23 mouse cellular contexts compared by ENCODE assay signal in the genomic region with DNA sequence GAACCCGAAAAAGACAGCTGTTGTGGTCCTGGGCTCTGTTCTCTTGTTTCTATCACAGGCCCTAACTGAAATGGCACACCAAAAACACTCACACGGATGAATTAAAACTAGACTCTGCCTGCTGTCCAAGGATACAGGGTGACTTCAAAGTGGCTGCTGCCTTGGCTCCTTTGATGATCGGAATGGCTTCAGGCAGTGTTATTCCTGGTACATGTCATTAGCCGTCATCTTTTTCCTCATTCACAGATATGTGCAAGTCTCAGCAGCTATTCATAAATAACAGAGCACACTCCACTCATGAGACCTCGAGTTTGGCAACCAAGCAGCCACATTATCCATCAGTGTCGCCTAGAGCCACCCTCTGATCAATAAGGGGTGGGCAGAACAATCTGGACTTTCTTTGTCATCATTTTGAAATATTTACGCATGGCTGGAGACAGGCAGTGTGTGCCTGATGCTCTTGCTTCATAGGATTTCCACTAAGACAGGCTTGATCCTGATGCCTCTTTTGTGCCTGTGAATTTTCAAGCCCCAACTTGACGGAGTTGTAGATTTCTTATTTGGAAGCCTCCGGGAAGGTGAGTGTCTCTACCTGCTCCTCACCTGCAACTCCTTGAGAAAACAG.
DNase-seq lines count a peak whose midpoint lies in the region; ATAC-seq and TF ChIP-seq lines count a peak whose summit lies in the region.
"Had no signal": no experiment of that assay in that cellular context is flagged by ENCODE, and none has a peak within 500 bp of the region (broad histone marks: within the 10 kb centered on the region; RNA-seq: fewer than 3 reads in every experiment).

No protein-coding gene starts in this region.

- ATAC-seq in stomach, postnatal 0 days (ENCODE audit: low FRiP score, low TSS enrichment), result 0 out of 2 replicates have a peak, but pooled peaks have one; percentile 35
- ATAC-seq in granulocyte monocyte progenitor cell, adult 5-6 weeks (replicated peaks; ENCODE audit: poor library complexity, severe bottlenecking), result no peak
- ATAC-seq: activated CD4-positive, CD25-positive, alpha-beta regulatory T cell, adult 4 months; CD4-positive, CD25-positive, alpha-beta regulatory T cell, adult 4 months; forebrain, embryonic 13.5 days; intestine, postnatal 0 days had no signal

- H3K36me3 ChIP-seq in stomach, postnatal 0 days (ENCODE audit: control insufficient read depth, insufficient read depth, low read length), result no peaks in the 10 kb centered on the region
- H3K36me3 ChIP-seq: hindbrain, embryonic 15.5 days; kidney, embryonic 15.5 days; limb, embryonic 15.5 days; liver, embryonic 15.5 days had no signal

- H3K4me2 ChIP-seq in stomach, postnatal 0 days (replicated peaks; ENCODE audit: low read depth), result no peak overlapping the region
- H3K4me2 ChIP-seq: forebrain, embryonic 13.5 days; heart, embryonic 11.5 days; hindbrain, embryonic 15.5 days; kidney, embryonic 15.5 days; limb, embryonic 15.5 days; liver, embryonic 15.5 days had no signal

- H3K4me1 ChIP-seq in stomach, postnatal 0 days (replicated peaks; ENCODE audit: control insufficient read depth, insufficient read depth), result no peaks in the 10 kb centered on the region
- H3K4me1 ChIP-seq: liver, embryonic 15.5 days had no signal

- no peak overlapping the region for H3K4me3 ChIP-seq in stomach, postnatal 0 days (ENCODE audit: low read depth, low read length)
- H3K4me3 ChIP-seq: forebrain, embryonic 13.5 days; hindbrain, embryonic 15.5 days; kidney, embryonic 15.5 days; limb, embryonic 15.5 days; liver, embryonic 15.5 days had no signal

- no peaks in the 10 kb centered on the region for H3K27me3 ChIP-seq in stomach, postnatal 0 days (ENCODE audit: control insufficient read depth, insufficient read depth, low read length)
- H3K27me3 ChIP-seq: forebrain, embryonic 13.5 days; hindbrain, embryonic 15.5 days; kidney, embryonic 15.5 days; limb, embryonic 15.5 days; liver, embryonic 15.5 days had no signal

- no peaks in the 10 kb centered on the region for H3K9me3 ChIP-seq in stomach, postnatal 0 days (ENCODE audit: control insufficient read depth, low read length)
- H3K9me3 ChIP-seq: forebrain, embryonic 13.5 days; hindbrain, embryonic 15.5 days; kidney, embryonic 15.5 days; limb, embryonic 15.5 days; liver, embryonic 15.5 days had no signal

- peak; percentile 13 for DNase-seq in embryo, embryonic 10 days (ENCODE audit: low spot score)
- DNase-seq in embryo, embryonic 9.5 days (ENCODE audit: extremely low spot score), result no peak
- DNase-seq in layer of hippocampus, adult 9-11 months, result peak; percentile 15
- DNase-seq in layer of hippocampus, postnatal 10 days (ENCODE audit: low spot score in 2 of 2), result no peak
- DNase-seq in gonadal fat pad, adult 2 months (ENCODE audit: low read depth), result peak; percentile 94
- DNase-seq in stomach, postnatal 0 days (ENCODE audit: low spot score), result no peak
- no peak for DNase-seq in urinary bladder, postnatal 14 days (ENCODE audit: low spot score)
- DNase-seq: adrenal gland, postnatal 36 days; cerebellum, adult 18-20 months; gastrocnemius, postnatal 25 days; heart, postnatal 10 days; right cerebral cortex, adult 18-20 months; thymus, postnatal 25 days had no signal

- peak; percentile 53 for TF ChIP-seq EP300 in stomach, postnatal 0 days (optimal IDR thresholded peaks at IDR 0.05)

- H3K27ac ChIP-seq in stomach, postnatal 0 days (replicated peaks), result no peak overlapping the region
- H3K27ac ChIP-seq: forebrain, embryonic 13.5 days; hindbrain, embryonic 15.5 days; kidney, embryonic 15.5 days; liver, embryonic 15.5 days had no signal

- no peak overlapping the region for H3K9ac ChIP-seq in stomach, postnatal 0 days (ENCODE audit: low read length)
- H3K9ac ChIP-seq: forebrain, embryonic 13.5 days; hindbrain, embryonic 15.5 days; kidney, embryonic 15.5 days; limb, embryonic 15.5 days; liver, embryonic 15.5 days had no signal

- no peak for TF ChIP-seq CTCF in stomach, postnatal 0 days (IDR thresholded peaks at IDR 0.05; ENCODE audit: low read depth)

- WGBS in stomach, postnatal 0 days, result 49% methylated on average over 9 of the region's 9 CpGs

Comparison
In these comparisons a context has a peak if more than half of its experiments do, and no peak if none do; other contexts are left out.
1. DNase-seq: peak in embryo, embryonic 10 days (single experiment), layer of hippocampus, adult 9-11 months (single experiment) and gonadal fat pad, adult 2 months (single experiment); none in embryo, embryonic 9.5 days (single experiment), layer of hippocampus, postnatal 10 days (0 of 2), stomach, postnatal 0 days (single experiment) and urinary bladder, postnatal 14 days (single experiment).